Mouse (Mus musculus) CD4-positive, CD25-positive, alpha-beta regulatory T cell, adult 9 weeks (primary cell): Measurements from ENCODE around the gene Eif4a1. TPM values are rescaled to one million over a fixed set of nuclear protein-coding genes. Genes with fewer than 3 reads are reported as not detected.

Experiments used
- polyA plus RNA-seq: library from polyadenylated mRNA; unstranded; fragments of 100-300 nt; shearing (Covaris generic); gene quantifications from one replicate; pipeline ENCODE4 v1.2.1, GENCODE M21; 2017

The Eif4a1 gene
- 558 TPM for polyA plus RNA-seq

DNA sequence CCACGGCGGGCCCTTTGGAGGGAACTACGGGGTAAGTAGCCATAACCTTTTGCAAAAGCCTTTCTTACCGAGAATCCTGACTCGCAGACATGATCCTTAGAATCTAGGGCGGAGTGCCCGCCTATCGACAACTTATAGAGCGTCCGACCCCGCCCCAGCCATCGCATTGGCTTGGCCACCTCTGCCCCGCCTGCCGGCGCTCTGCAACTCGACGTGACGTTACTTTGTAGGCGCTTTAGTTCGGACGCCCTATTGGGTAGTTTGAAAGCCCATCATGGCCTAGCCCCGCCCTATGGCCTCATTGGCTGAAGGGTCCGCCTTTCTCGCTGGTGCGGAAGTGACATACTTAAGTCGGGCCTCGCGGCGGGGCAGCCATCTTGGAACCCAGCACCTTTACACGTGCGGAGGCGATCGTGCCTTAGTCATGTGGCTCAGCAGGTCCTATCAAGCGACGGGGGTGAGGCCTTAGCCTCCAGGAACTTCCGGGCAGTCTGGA, at the start of gene Eif4a1:
Eif4a1 (minus strand) TSS at position 213 of the 496 bp plus-strand sequence.

DNA sequence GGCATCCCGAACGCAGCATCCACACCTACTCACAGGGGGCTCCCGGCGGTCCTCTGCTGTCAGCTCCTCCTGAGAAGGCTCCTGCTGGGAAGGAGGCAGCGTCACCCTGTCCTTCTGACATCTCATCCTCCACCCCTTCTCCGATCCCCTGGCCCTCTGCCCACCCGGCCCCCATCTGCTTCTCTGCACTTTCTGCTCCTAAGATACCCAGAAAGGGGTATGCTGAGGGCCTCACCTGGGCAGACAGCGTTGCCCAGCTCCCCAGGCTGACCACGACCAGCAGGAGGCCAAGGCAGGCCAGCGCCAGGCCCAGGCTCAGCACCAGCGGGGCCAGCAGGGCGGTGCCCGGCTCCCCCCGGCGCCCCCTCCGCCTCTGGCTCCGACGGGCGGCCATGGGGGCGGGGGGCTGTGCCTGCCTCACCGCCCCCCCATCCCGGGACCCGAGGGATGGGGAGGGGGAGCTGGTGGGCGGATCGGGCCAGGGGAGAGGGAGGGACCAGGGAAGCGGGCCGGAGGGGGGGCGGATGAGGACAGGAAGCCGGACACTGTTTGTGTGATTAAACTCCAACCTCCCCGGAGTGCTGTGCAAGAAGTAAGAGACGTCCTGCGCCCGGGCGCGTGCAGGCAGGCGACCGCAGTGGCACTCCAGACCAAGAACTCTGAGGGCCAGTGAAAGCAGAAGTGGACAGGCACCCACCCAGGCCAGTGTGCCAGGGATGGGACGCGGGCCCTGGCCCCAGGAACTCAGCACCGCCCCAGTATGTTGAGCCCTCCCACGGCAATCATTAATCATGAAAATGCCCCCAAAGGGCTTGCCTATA, 23.3 kb upstream of the Eif4a1 start, which contains the start of the genes Tnfsf12 and Tnfsfm13:
Tnfsf12 (minus strand) TSS at position 489 of the 821 bp plus-strand sequence.
Tnfsfm13 (minus strand) TSS at position 738 of the 821 bp plus-strand sequence.

DNA sequence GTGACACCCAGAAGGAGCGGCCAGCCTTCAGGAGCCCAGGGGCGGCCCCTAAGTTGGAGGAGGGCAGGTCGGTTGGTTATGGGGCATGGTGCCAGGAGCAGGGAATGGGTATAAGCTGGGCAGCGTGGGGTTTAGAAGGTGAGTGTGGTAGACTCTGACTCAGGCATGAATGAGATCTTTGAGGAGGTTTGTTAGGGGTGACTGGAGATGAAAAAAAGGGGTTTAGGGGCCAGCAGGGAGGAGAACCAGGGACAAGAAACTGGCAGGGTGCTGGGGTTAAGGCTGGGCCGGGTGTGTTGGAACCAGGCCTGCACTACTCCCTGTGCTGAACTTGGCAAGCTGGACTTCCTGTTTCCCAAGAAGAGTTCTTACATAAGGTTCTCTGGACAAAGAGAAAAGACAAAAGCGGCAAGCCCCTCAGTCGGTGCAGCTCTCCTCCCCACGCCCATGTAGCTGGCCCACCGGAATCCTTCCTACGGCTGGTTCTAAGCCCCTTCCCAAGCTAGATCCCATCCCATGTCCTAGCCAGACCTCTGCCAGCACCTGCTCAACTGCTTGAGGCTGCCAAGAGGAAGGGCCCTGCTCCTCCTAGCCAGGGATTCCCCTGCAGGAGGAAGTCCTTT, 13.4 kb upstream of the Eif4a1 start, which contains the start of gene Tnfsf13:
Tnfsf13 (minus strand) TSS at position 259 of the 623 bp plus-strand sequence.

DNA sequence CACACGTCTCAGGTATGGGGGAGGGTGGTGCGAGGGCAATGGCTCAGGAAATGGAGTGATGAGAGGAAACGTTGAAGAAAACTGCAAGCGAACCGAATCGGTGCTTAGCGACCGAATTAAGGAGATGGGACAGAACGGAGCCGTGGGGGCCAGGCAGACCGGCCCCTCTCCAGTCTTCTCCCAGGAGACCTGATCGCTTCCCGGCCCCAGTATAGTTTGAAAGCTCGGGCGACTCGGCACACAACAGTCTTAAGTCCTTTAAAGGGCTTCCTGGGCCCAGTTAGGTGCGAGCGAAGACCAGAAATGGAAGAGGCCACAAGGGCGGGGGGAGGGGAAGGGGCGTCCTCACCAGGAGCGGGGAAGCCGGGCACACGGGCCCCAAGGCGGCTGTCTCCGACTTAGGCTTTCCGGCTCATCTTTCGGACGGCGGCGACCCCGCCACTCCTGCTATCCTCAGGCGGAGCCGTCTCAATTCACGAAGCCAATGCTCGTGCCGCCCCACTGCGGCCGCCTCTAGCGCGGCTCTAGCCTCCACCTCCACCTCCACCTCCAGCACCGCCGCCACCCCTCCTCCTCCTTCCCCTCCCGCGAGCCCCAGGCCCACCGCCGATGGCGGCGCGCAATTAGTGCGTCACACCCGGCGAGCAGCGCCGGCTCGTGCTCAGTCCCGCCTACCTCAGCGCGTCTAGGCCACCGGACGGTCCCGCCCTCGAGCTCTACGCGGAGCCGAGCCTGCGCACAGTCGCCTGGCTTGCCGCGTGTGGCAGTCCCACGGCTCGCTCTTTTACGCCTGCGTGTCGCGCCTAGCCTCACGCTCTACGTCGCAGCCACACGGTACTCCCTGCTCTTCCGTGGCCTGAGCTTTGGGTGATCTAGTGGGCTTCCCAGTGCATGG, 9.3 kb upstream of the Eif4a1 start, which contains the start of gene Senp3:
Senp3 (minus strand) TSS at position 771 of the 895 bp plus-strand sequence.

DNA sequence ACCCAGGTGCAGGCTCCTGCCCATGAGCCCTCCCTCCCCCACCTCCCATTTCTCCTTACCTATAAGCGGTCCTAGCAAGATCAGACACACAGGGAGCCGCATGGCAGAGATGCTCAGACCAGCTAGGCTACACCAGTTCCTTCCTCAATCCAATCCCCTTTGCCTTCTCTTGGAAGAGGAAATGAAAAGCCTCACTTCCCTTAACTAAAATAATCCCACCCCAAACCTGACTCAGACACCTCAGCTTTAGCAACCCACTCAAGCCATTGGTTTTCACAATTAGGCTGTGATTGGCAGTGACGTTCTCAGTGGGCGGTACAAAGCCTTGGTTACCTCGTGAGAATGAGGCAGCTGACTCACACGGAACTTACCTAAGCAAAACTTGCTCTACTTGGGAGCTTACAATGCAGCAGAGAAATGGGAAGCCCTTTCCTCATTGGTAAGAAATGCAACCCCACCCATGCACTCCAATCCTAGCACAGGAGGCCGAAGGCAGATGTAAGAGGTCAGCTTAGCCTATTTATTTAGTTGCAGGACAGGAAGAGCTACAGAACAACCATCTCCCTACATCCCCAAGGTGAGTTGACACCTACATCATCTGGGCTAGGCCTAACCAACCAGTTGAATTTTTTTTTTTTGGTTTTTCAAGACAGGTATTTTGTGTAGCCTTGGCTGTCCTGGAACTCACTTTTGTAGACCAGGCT, 6.1 kb downstream of the Eif4a1 start, which contains the start of gene Cd68:
Cd68 (minus strand) TSS at position 193 of the 704 bp plus-strand sequence.

DNA sequence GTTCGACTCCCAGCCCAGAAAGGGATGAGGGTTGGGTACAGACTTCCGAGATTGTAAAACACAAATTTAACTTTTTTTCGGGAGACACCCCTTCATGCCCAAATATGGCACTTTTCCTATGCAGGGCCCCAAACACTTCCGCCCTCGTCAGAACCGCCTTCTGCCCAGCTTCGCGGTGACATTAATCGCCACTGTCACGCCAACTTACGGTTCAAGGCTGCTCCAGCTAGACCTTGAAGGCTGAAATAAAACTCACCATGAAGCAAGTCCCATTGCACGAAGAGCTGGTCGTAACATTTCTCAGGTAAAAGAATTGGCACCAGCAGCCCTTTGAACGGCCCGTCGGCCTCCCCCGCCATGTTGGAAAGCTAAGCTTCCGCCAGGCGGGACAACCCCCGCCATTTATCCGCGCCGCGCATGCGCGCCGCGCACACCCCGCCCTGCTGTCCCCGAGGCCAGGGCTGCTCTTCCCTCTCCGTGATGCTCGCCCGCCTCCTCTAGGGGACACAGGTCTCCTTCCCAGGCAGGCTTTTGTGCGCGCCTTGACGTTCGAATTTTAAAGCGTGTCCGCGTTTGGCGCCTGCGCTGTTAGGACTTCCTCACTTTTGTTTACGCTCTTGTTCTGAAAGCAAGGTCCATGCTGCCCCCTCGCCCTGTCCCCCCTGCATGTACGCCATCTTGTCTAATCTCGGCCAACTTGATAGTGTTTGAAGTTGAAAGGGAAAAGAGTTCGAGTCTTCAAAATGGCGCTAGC, 9.8 kb downstream of the Eif4a1 start, which contains the start of gene Mpdu1:
Mpdu1 (minus strand) TSS at position 430 of the 754 bp plus-strand sequence.

DNA sequence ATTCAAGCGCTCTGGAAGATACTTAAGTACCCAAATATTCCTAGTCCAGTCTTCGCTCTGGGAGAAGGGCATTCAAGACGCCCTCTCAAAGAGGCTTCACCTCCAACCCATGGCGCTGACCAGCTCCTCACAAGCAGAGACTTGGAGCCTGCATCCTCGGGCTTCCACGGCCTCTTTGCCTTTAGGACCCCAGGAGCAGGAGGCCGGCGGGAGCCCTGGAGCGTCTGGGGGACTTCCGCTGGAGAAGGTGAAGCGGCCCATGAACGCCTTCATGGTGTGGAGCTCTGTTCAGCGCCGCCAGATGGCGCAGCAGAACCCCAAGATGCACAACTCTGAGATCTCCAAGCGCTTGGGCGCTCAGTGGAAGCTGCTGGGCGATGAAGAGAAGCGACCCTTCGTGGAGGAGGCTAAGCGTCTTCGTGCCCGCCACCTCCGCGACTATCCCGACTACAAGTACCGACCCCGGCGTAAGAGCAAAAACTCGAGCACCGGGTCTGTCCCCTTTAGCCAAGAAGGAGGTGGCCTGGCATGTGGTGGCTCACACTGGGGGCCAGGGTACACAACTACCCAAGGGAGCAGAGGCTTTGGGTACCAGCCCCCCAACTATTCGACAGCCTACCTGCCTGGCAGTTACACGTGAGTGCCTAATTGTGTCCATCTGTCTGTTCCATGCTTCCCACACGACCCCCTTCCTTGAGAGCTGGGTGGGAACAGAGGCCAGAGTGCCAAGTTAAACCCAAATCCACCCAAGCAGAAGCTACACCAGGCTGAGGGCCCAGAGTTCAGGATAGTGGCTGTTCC, 16.8 kb downstream of the Eif4a1 start, which contains the start of gene Sox15:
Sox15 (plus strand) TSS at position 51 of the 801 bp plus-strand sequence.

DNA sequence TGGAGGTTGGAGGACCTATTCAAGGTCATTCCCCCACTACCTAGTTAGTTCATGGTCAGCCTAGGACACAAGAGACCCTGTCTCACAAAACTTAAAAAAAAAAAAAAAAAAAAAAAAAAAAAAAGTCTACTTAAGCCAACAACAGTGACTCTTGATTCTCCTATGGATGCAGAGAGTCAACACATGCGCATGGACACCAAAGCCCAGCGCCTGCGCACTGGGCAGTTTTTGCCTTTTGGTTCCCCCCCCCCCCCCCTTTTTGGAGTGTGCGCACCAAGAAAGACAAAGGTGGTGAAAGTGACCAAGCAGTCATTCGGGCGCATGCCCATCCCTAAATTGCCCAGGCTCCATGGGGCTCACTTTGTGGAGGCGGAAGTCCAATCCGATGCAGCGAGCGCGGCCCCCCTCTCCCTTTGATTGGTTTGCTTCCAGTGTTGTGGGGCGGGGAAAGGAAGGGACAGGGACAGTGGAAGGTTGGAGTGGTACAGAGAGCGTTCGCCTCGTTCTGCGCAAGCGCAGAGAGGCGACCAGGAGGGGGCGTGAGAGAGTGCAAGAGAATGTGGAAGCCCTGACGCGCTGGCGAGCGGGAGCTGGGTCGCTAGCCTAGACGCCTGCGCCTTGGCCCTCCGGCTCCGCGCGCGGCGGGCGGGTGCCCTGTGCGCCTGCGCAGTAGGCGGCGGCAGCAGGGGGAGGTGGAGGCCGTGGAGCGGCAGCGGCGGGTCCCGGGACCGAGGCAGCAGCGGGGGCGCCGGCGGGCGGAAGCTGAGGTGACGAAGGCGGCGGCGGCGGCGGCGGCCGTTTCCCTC, 39.7 kb downstream of the Eif4a1 start, which contains the start of gene Fxr2:
Fxr2 (plus strand) TSS at position 707 of the 806 bp plus-strand sequence.

DNA sequence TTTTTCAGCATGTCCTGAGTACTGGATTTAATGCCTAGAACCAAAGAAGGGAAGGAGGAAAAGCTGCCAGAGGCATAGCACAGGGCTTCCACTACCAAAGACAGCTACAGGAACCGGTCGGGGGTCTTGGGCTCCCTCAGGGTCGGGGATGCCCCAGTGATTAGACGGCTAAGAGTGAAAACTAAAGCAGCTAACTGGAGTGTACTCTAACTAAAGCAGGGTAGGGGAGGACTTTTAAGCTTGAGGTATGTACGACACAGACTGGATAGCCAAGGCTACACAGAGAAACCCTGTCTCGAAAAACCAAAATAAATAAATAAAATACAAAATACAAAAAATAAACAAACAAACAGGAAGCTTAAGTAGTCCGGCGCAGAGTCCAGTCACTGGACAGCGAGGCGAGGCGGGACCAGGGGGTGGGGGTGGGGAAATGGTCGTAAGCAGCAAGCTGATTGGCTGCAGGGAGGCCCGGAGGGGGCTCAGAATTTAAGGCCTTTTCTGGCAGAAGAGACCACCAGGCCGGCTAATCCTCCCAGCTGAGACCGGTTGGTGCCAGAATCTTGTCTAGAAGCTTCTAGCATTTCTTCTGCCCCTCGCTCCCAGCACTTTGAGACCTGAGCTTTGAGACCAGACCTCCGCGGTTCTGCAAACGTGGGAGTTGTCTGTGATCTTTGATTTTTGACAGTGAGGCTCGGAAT, 50.5 kb downstream of the Eif4a1 start, which contains the start of gene Sat2:
Sat2 (plus strand) TSS at position 454 of the 698 bp plus-strand sequence.

DNA sequence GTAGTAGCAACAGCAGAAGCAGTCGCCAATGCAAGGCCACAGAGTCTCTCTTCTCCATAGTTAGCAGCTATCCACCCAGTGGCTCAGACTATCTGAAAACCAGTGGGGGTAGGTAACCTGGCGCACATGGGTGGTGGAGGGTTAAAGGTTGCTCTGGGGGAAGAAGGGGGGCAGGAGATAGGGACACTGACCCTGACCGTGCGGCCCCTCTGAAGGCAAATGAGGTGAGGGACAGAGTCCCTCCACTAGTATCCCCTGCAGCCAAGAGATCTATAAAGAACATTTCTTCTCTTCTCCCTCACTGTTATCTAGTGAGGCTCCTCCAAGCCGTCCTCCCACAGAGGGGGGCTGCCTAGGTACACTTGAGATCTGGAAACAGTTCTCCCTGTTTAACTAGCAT, 54.4 kb downstream of the Eif4a1 start, which contains the start of gene Shbg:
Shbg (minus strand) TSS at position 101 of the 400 bp plus-strand sequence.

Other genes starting within 250 kb of the Eif4a1 start
- not detected for gene Dnah2, start 123.3 kb downstream of the Eif4a1 start, polyA plus RNA-seq
- gene Efnb3, start 112.2 kb downstream of the Eif4a1 start, polyA plus RNA-seq: 0.36 TPM
- gene Wrap53, start 92.2 kb downstream of the Eif4a1 start, polyA plus RNA-seq: 30.3 TPM
- 257 TPM for gene Trp53, start 92.1 kb downstream of the Eif4a1 start, polyA plus RNA-seq
- gene Atp1b2, start 66.5 kb downstream of the Eif4a1 start, polyA plus RNA-seq: not detected
- not detected for gene Shbg, start 54.5 kb downstream of the Eif4a1 start, polyA plus RNA-seq
- gene Sat2, start 50.4 kb downstream of the Eif4a1 start, polyA plus RNA-seq: not detected
- 9.2 TPM for gene Fxr2, start 39.4 kb downstream of the Eif4a1 start, polyA plus RNA-seq
- not detected for gene Sox15, start 17.1 kb downstream of the Eif4a1 start, polyA plus RNA-seq
- 66.8 TPM for gene Mpdu1, start 9.8 kb downstream of the Eif4a1 start, polyA plus RNA-seq
- 5.7 TPM for gene Cd68, start 6.3 kb downstream of the Eif4a1 start, polyA plus RNA-seq
- 44.6 TPM for gene Senp3, start 9.7 kb upstream of the Eif4a1 start, polyA plus RNA-seq
- gene Tnfsf13, start 13.4 kb upstream of the Eif4a1 start, polyA plus RNA-seq: not detected
- gene Tnfsf12, start 23.4 kb upstream of the Eif4a1 start, polyA plus RNA-seq: not detected
- gene Tnfsfm13, start 23.7 kb upstream of the Eif4a1 start, polyA plus RNA-seq: not detected
- 53.7 TPM for gene Polr2a, start 86.2 kb upstream of the Eif4a1 start, polyA plus RNA-seq
- not detected for gene Slc35g3, start 89.5 kb upstream of the Eif4a1 start, polyA plus RNA-seq
- 4.9 TPM for gene Zbtb4, start 93.5 kb upstream of the Eif4a1 start, polyA plus RNA-seq
- gene Chrnb1, start 123.5 kb upstream of the Eif4a1 start, polyA plus RNA-seq: 3.5 TPM
- gene Fgf11, start 129.4 kb upstream of the Eif4a1 start, polyA plus RNA-seq: not detected
- gene Tmem102, start 133.2 kb upstream of the Eif4a1 start, polyA plus RNA-seq: not detected
- not detected for gene Gm39566, start 142.9 kb upstream of the Eif4a1 start, polyA plus RNA-seq
- gene Spem2, start 146.0 kb upstream of the Eif4a1 start, polyA plus RNA-seq: not detected
- not detected for gene Spem1, start 149.8 kb upstream of the Eif4a1 start, polyA plus RNA-seq
- 0.65 TPM for gene Nlgn2, start 165.4 kb upstream of the Eif4a1 start, polyA plus RNA-seq
- gene Tmem256, start 166.1 kb upstream of the Eif4a1 start, polyA plus RNA-seq: 121 TPM
- 30.1 TPM for gene Plscr3, start 174.0 kb upstream of the Eif4a1 start, polyA plus RNA-seq
- not detected for gene Tnk1, start 186.3 kb upstream of the Eif4a1 start, polyA plus RNA-seq
- not detected for gene Tmem95, start 205.6 kb upstream of the Eif4a1 start, polyA plus RNA-seq
- gene Kctd11, start 209.0 kb upstream of the Eif4a1 start, polyA plus RNA-seq: 1.1 TPM
- gene Acap1, start 223.1 kb upstream of the Eif4a1 start, polyA plus RNA-seq: 549 TPM
- gene 2810408A11Rik, start 228.6 kb upstream of the Eif4a1 start, polyA plus RNA-seq: 3.9 TPM
- 4.2 TPM for gene Neurl4, start 228.6 kb upstream of the Eif4a1 start, polyA plus RNA-seq
- gene Gps2, start 241.5 kb upstream of the Eif4a1 start, polyA plus RNA-seq: 152 TPM
- 1,005 TPM for gene Eif5a, start 249.5 kb upstream of the Eif4a1 start, polyA plus RNA-seq